Mouse (Mus musculus) G1E (cell line): Measurements from ENCODE around the gene Zfp609.

Experiments
- CTCF ChIP-seq: IDR thresholded peaks from 2 replicates; pipeline ENCODE4 v1.5.1; 2012; ENCODE audit warnings: low read depth, low read length, inconsistent platforms, mixed read lengths
- GATA1 ChIP-seq: IDR thresholded peaks from 2 replicates; pipeline ENCODE4 v1.6.1; 2012; ENCODE audit warnings: borderline replicate concordance, low read length, inconsistent platforms, mixed read lengths
- POLR2AphosphoS5 ChIP-seq: IDR thresholded peaks from 2 replicates; pipeline ENCODE4 v1.6.1; 2012; ENCODE audit warnings: low read depth, low read length, inconsistent platforms; ENCODE audit not compliant: insufficient replicate concordance
- TAL1 ChIP-seq: conservative IDR thresholded peaks from 2 replicates; pipeline ENCODE4 v1.6.1; 2012; ENCODE audit warnings: low read depth, low read length, inconsistent platforms, mixed read lengths

DNA sequence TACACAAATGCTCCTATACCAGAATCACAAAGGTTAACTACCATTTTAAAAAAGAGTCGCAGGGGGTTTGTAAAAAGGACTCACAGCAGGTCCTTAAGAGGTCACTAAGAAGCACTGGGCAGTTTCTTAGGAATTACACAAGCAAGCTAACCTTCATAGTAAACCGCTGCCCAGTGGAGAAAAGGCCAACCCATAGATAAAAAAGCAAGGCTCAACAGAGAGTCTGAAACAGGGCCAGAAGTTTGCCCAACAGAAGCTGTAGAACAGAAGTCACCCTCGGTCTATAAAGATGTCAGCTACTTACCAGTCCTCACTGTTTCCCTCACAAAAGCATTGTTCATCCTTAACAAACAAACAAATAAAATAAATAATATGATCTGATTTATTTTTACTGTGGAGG, 100.9 kb downstream of the Zfp609 start:
- no peak for TF ChIP-seq CTCF
- TF ChIP-seq TAL1, result no peak
- no peak for TF ChIP-seq GATA1
- TF ChIP-seq POLR2AphosphoS5, result no peak
